Mouse (Mus musculus): ENCODE measurements at regions not wholly inside any gene's neighbourhood (a gene's known extent, or its start where the extent isn't known, plus 50 kb on each side); places are given as distances from the start of the nearest gene placed in this dataset.

- WGBS, result 79% methylated on average over 4 of the region's 4 CpGs
- no peaks in the 10 kb centered on the region for H3K9me3 ChIP-seq
- no peak overlapping the region for H3K27ac ChIP-seq (replicated peaks)
- H3K4me1 ChIP-seq, result 0 out of 2 replicates have a peak, but pooled peaks cover 14% of the 10 kb centered on the region
- no peak overlapping the region for H3K4me2 ChIP-seq
- no peak for ATAC-seq (ENCODE audit: extremely low read depth, insufficient number of reproducible peaks, low FRiP score, low TSS enrichment)
- H3K27me3 ChIP-seq (replicated peaks), result no peaks in the 10 kb centered on the region
- no peaks in the 10 kb centered on the region for H3K36me3 ChIP-seq
- no peak overlapping the region for H3K4me3 ChIP-seq
- H3K9ac ChIP-seq, result no peak overlapping the region
These were observed 431.0 kb upstream of the Atp11b start for GRCm38 (mm10) chr3:35322899-35323298.

DNA sequence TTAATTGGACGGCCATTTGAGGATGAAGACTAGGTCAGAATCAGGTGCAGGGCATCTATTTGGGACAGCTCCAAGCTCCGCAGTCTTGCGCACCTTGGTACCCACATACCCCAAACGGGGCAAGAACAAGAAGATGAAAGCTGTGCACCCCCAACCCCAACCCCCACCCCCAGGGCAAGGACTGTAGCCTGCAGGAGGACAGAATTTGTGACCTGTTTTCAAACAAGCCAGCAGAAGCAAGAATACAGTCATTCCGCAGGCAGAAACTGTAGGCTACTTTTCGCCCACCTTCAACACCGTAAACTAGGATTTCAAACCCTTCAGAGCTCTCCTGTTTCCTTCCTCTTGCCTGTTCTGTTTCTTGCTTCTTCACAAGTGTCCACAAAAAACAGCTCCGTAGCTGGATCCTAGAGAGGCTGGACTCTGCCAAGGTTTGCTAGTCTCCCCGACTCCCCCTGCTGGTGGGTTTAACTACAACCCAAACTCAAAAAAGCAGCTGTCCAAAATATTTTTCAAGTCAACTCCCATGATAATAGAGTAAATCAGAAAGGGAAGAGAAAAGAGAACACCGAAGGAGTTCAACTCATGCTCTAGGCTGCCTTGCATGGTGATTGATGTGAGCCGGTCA lies 430.3 kb upstream of the Atp11b start:
- no peak for ATAC-seq (ENCODE audit: extremely low read depth, insufficient number of reproducible peaks, low FRiP score, low TSS enrichment)
- 0 out of 2 replicates have a peak, but pooled peaks cover 14% of the 10 kb centered on the region for H3K4me1 ChIP-seq
- H3K36me3 ChIP-seq, result no peaks in the 10 kb centered on the region
- no peak overlapping the region for H3K27ac ChIP-seq (replicated peaks)
- WGBS, result 66% methylated on average over 11 of the region's 11 CpGs
- no peak overlapping the region for H3K9ac ChIP-seq
- no peak overlapping the region for H3K4me3 ChIP-seq
- no peaks in the 10 kb centered on the region for H3K27me3 ChIP-seq (replicated peaks)
- H3K4me2 ChIP-seq, result no peak overlapping the region
- no peaks in the 10 kb centered on the region for H3K9me3 ChIP-seq

GRCm38 (mm10) chr3:35324186-35324585 lies 429.7 kb upstream of the Atp11b start:
- Histone ChIP-seq H3K4me3 (no peak overlapping the region), H3K36me3 (no peaks in the 10 kb centered on the region), H3K4me2 (no peak overlapping the region), H3K27me3 (replicated peaks) (no peaks in the 10 kb centered on the region), H3K4me1 (0 out of 2 replicates have a peak, but pooled peaks cover 12% of the 10 kb centered on the region), H3K9me3 (no peaks in the 10 kb centered on the region), H3K27ac (replicated peaks) (no peak overlapping the region), H3K9ac (no peak overlapping the region)
- 62% methylated on average over 11 of the region's 11 CpGs for WGBS
- ATAC-seq (ENCODE audit: extremely low read depth, insufficient number of reproducible peaks, low FRiP score, low TSS enrichment), result no peak

GRCm38 (mm10) chr3:35332534-35333272 lies 421.2 kb upstream of the Atp11b start:
- H3K4me1 ChIP-seq, result no peaks in the 10 kb centered on the region; the same call in 1 of the 2 replicates
- WGBS, result 21% methylated on average over 18 of the region's 18 CpGs

GRCm38 (mm10) chr3:35334017-35334416 lies 419.9 kb upstream of the Atp11b start:
- no peak for ATAC-seq (ENCODE audit: extremely low read depth, insufficient number of reproducible peaks, low FRiP score, low TSS enrichment)
- Histone ChIP-seq H3K4me2 (no peak overlapping the region), H3K27ac (replicated peaks) (no peak overlapping the region), H3K4me1 (no peaks in the 10 kb centered on the region; the same call in 1 of the 2 replicates), H3K27me3 (replicated peaks) (peaks cover 17% of the 10 kb centered on the region), H3K9ac (no peak overlapping the region), H3K9me3 (no peaks in the 10 kb centered on the region), H3K36me3 (no peaks in the 10 kb centered on the region), H3K4me3 (no peak overlapping the region)
- WGBS, result 54% methylated on average over 2 of the region's 2 CpGs

More at GRCm38 (mm10) chr3:35332534-35333272, 421.2 kb upstream of the Atp11b start:
- no peak for ATAC-seq (ENCODE audit: extremely low read depth, insufficient number of reproducible peaks, low FRiP score, low TSS enrichment)
- Histone ChIP-seq H3K36me3 (no peaks in the 10 kb centered on the region), H3K9me3 (no peaks in the 10 kb centered on the region), H3K4me2 (peak overlapping the region; percentile 46), H3K9ac (no peak overlapping the region), H3K4me3 (peak overlapping the region; percentile 13; the same call in 1 of the 2 replicates), H3K27ac (replicated peaks) (no peak overlapping the region), H3K27me3 (replicated peaks) (peaks cover 17% of the 10 kb centered on the region)

DNA sequence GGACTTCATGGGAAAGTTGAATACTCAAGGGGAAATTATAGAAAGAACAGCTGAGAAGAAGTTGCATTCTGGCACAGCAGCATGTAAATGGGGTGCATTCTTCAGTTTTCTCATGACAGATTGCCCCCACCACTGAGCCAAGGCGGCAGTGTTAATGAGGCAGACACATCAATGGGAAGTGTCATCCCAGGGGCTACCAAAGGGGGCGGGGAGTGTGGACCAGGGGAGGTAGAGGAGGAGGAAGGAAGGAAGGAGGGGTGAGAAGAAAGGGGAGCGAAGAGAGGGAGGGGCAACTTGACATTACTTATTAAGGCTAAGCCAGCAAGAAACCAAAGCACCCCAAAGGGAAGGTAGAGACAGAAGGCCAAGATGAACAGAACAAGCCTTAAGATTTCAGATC lies 419.4 kb upstream of the Atp11b start:
- H3K27ac ChIP-seq (replicated peaks), result no peak overlapping the region
- no peak overlapping the region for H3K4me2 ChIP-seq
- no peaks in the 10 kb centered on the region for H3K9me3 ChIP-seq
- H3K4me3 ChIP-seq, result no peak overlapping the region
- WGBS, result 45% methylated on average over 3 of the region's 3 CpGs
- H3K4me1 ChIP-seq, result no peaks in the 10 kb centered on the region; the same call in 1 of the 2 replicates
- H3K27me3 ChIP-seq (replicated peaks), result peaks cover 19% of the 10 kb centered on the region
- no peak for ATAC-seq (ENCODE audit: extremely low read depth, insufficient number of reproducible peaks, low FRiP score, low TSS enrichment)
- no peaks in the 10 kb centered on the region for H3K36me3 ChIP-seq
- H3K9ac ChIP-seq, result no peak overlapping the region

DNA sequence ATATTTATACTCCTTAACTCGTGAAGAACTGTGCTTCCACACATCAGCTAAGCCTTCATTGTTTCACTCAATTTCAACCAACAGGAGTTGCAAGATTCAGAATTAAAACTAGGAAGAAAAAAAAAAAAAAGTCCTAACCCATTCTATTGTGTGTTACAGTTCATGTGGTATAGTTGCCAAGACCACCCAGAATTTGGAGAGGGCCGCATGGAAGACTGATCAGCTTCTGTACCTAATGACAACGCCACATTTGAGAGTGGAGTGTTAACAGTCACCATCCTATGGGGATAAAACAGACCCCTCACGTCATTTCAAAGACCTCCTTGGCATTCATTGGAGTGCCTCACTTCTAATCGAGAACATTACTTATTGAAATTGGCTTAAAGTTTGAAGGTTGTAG lies 418.1 kb upstream of the Atp11b start:
- Histone ChIP-seq H3K27me3 (replicated peaks) (peaks cover 25% of the 10 kb centered on the region), H3K9me3 (no peaks in the 10 kb centered on the region), H3K9ac (no peak overlapping the region), H3K4me2 (no peak overlapping the region), H3K4me1 (peaks cover 6% of the 10 kb centered on the region; the same call in 1 of the 2 replicates), H3K27ac (replicated peaks) (no peak overlapping the region), H3K36me3 (no peaks in the 10 kb centered on the region), H3K4me3 (no peak overlapping the region)
- no peak for ATAC-seq (ENCODE audit: extremely low read depth, insufficient number of reproducible peaks, low FRiP score, low TSS enrichment)
- WGBS, result 50% methylated on average over 5 of the region's 5 CpGs

- H3K36me3 ChIP-seq, result no peaks in the 10 kb centered on the region
- H3K4me1 ChIP-seq, result peaks cover 18% of the 10 kb centered on the region
- peak overlapping the region; percentile 79 for H3K4me2 ChIP-seq
- H3K27me3 ChIP-seq (replicated peaks), result peaks cover 20% of the 10 kb centered on the region
- H3K9me3 ChIP-seq, result no peaks in the 10 kb centered on the region
- ATAC-seq (ENCODE audit: extremely low read depth, insufficient number of reproducible peaks, low FRiP score, low TSS enrichment), result no peak
- H3K9ac ChIP-seq, result peak overlapping the region; percentile 75
- 0 out of 2 replicates have a peak overlapping the region, but pooled peaks have one; percentile 24 for H3K27ac ChIP-seq (replicated peaks)
- 10% methylated on average over 10 of the region's 10 CpGs for WGBS
- peak overlapping the region; percentile 60 for H3K4me3 ChIP-seq
These were observed 413.4 kb upstream of the Atp11b start for GRCm38 (mm10) chr3:35340525-35340924.

DNA sequence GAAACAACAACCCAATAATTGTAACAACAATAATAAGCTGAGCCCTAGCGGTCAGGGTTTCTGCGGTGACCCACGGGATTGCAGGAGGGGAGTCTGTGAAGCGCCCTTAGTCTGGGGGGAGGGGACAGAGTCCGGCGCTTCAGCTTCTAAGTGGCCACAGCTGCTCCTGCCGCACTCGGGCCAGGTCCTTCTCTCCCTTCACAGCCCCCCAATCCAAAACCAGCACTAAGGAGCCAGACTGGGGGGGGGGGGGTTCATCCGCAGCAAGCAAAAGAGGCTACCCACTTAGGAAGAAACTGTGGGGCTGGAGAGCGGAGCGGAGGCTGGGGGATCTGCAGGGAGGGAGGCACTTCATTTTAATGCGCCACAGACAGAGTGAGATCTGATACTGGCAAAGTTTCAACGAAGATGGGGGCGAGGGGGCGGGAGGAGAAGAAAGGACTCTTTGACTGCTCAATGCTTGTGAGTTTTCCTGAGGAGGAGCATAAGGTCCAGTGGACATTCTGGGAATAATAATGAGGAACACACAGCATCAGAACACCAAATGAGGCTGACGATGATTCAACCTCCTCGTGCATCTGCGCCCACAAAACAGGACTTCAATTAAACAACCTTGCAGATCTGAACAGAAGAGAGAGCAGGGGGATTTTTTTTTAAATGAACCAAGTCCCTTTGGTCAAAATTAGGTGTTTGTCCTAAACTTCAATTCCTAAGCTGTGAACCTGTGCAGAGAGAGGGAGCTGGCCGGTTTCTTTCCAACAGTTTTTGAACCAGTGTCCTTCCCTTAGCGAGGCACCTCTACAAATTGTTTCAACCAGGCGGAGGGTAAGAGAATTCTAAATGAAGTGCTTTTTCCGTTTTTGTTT lies 412.7 kb upstream of the Atp11b start:
- Histone ChIP-seq H3K36me3 (no peaks in the 10 kb centered on the region), H3K27ac (replicated peaks) (0 out of 2 replicates have a peak overlapping the region, but pooled peaks have one; percentile 24), H3K9ac (peak overlapping the region; percentile 75), H3K27me3 (replicated peaks) (peaks cover 20% of the 10 kb centered on the region), H3K4me2 (peak overlapping the region; percentile 79), H3K4me1 (peaks cover 18% of the 10 kb centered on the region), H3K4me3 (peak overlapping the region; percentile 60), H3K9me3 (no peaks in the 10 kb centered on the region)
- WGBS, result 1% methylated on average over 22 of the region's 22 CpGs
- peak; percentile 32; the same call in 1 of the 2 replicates for ATAC-seq (ENCODE audit: extremely low read depth, insufficient number of reproducible peaks, low FRiP score, low TSS enrichment)

- Histone ChIP-seq H3K27ac (replicated peaks) (no peak overlapping the region), H3K9ac (0 out of 2 replicates have a peak overlapping the region, but pooled peaks have one; percentile 24), H3K9me3 (no peaks in the 10 kb centered on the region), H3K36me3 (no peaks in the 10 kb centered on the region), H3K27me3 (replicated peaks) (peaks cover 20% of the 10 kb centered on the region), H3K4me2 (peak overlapping the region; percentile 79), H3K4me3 (peak overlapping the region; percentile 60), H3K4me1 (peaks cover 18% of the 10 kb centered on the region)
- 17% methylated on average over 9 of the region's 9 CpGs for WGBS
- ATAC-seq (ENCODE audit: extremely low read depth, insufficient number of reproducible peaks, low FRiP score, low TSS enrichment), result no peak
These were observed 412.1 kb upstream of the Atp11b start for GRCm38 (mm10) chr3:35341840-35342239.

DNA sequence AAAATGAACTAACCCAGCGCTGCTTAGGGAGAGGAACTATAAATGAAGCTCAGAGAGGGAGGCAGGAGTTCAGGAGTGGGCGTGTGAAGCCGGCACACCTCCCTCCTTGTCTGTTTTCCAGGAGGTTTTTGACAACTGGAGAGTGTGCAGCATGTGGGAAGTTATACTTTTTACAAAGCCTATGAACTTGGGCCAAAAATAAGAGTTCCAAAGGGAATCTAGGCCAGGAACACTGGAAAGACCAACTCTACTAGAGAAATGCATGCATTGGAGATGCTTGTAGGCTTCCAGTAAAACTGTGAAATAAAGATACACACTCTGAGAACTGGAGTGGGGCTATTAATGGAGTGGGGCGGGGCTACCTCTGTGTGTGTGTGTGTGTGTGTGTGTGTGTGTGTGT lies 411.3 kb upstream of the Atp11b start:
- Histone ChIP-seq H3K27me3 (replicated peaks) (peaks cover 20% of the 10 kb centered on the region), H3K9ac (no peak overlapping the region), H3K4me2 (no peak overlapping the region), H3K27ac (replicated peaks) (no peak overlapping the region), H3K4me1 (peaks cover 18% of the 10 kb centered on the region), H3K36me3 (no peaks in the 10 kb centered on the region), H3K4me3 (no peak overlapping the region), H3K9me3 (no peaks in the 10 kb centered on the region)
- 53% methylated on average over 4 of the region's 4 CpGs for whole genome bisulfite sequencing
- no peak for ATAC-seq (ENCODE audit: extremely low read depth, insufficient number of reproducible peaks, low FRiP score, low TSS enrichment)

Data from heart, embryonic 13.5 days (tissue).